In the genomic region with DNA sequence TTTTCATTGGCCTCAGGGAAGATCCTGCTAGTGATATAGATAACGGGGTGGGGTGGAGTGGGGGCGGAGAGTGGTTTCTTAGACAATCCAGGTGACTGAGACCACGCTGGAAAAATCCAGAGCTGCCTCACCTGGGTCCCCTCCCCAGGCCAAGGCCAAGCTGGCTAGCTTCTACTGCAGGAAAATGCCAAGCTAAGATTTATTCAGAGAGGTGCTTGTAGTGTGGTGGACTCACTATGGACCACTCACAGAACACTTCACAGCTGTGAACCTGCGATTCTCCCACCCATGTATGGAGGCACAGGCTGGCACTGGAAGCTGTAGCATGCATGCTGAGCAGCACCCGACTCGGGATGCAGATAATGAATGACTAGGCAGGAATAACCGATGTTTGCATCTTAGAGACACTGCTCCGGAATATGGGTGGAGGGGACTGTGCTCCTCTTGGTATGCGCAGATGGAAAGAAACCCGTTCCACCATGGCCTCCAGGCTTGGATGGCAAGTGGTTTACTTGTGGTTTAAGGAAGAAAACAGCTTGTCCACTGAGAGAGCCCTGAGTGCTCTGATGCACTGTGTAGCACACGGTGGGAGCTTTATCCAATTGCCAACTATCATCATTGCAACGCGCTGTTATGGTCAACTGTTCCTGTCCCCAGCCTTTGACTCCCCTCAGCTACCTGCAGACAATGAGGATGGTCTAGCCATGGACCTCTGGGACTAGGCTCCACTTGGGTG, we compare ENCODE assay signal across 22 mouse cellular contexts. TPM values are rescaled to one million over a fixed set of nuclear protein-coding genes. Genes with fewer than 3 reads are reported as not detected.
DNase-seq lines count a peak whose midpoint lies in the region; ATAC-seq lines count a peak whose summit lies in the region.
"Had no signal": no experiment of that assay in that cellular context is flagged by ENCODE, and none has a peak within 500 bp of the region (broad histone marks: within the 10 kb centered on the region; RNA-seq: fewer than 3 reads in every experiment).

No protein-coding gene starts in this region.

- no peaks in the 10 kb centered on the region for H3K9me3 ChIP-seq in heart, embryonic 12.5 days (replicated peaks)
- no peaks in the 10 kb centered on the region for H3K9me3 ChIP-seq in midbrain, embryonic 11.5 days (ENCODE audit: control insufficient read depth, low read length)
- H3K9me3 ChIP-seq in midbrain, embryonic 16.5 days (replicated peaks; ENCODE audit: control insufficient read depth, low read length, poor library complexity, severe bottlenecking): no peaks in the 10 kb centered on the region
- no peaks in the 10 kb centered on the region for H3K9me3 ChIP-seq in embryonic facial prominence, embryonic 10.5 days
- H3K9me3 ChIP-seq: embryonic facial prominence, embryonic 13.5 days; hindbrain, embryonic 10.5 days; intestine, embryonic 15.5 days; limb, embryonic 12.5 days had no signal

- no peak overlapping the region for H3K9ac ChIP-seq in heart, embryonic 12.5 days
- no peak overlapping the region for H3K9ac ChIP-seq in midbrain, embryonic 11.5 days (ENCODE audit: low read length)
- no peak overlapping the region for H3K9ac ChIP-seq in midbrain, embryonic 16.5 days (ENCODE audit: low read depth, low read length)
- H3K9ac ChIP-seq: embryonic facial prominence, embryonic 13.5 days; intestine, embryonic 15.5 days; limb, embryonic 12.5 days had no signal

- ATAC-seq in heart, embryonic 12.5 days (ENCODE audit: insufficient number of reproducible peaks, low FRiP score): no peak
- no peak for ATAC-seq in midbrain, embryonic 11.5 days (ENCODE audit: low FRiP score)
- ATAC-seq in midbrain, embryonic 16.5 days: no peak

- DNase-seq in cerebellum, adult 18-20 months: peak; percentile 18 to 43
- no peak for DNase-seq in cerebellum, adult 11 months
- peak; percentile 45 for DNase-seq in heart, adult 11 months
- DNase-seq in midbrain, embryonic 11.5 days (ENCODE audit: low spot score, missing footprints): peak; percentile 80
- DNase-seq in embryonic facial prominence, embryonic 10.5 days (ENCODE audit: low spot score): peak; percentile 7
- no peak for DNase-seq in spleen, adult 12 weeks (ENCODE audit: low spot score)
- DNase-seq: adrenal gland, postnatal 14 days; gastrocnemius, postnatal 10 days; heart, postnatal 10 days; kidney, adult 9 months; kidney, postnatal 14 days; lung, adult 18-20 months; lung, postnatal 10 days; thymus, adult 18-20 months; thymus, postnatal 4 days had no signal

- no peak overlapping the region for H3K27ac ChIP-seq in heart, embryonic 12.5 days (ENCODE audit: poor library complexity, severe bottlenecking)
- no peak overlapping the region for H3K27ac ChIP-seq in midbrain, embryonic 11.5 days (ENCODE audit: low read depth, low read length)
- no peak overlapping the region for H3K27ac ChIP-seq in midbrain, embryonic 16.5 days (ENCODE audit: low read length)
- no peak overlapping the region for H3K27ac ChIP-seq in embryonic facial prominence, embryonic 10.5 days (replicated peaks)
- H3K27ac ChIP-seq: embryonic facial prominence, embryonic 13.5 days; hindbrain, embryonic 10.5 days; intestine, embryonic 15.5 days; limb, embryonic 12.5 days had no signal

- peaks cover 75% of the 10 kb centered on the region for H3K27me3 ChIP-seq in heart, embryonic 12.5 days (replicated peaks)
- H3K27me3 ChIP-seq in midbrain, embryonic 11.5 days (ENCODE audit: control insufficient read depth, insufficient read depth, low read length): peaks cover 52% of the 10 kb centered on the region
- H3K27me3 ChIP-seq in midbrain, embryonic 16.5 days (ENCODE audit: control insufficient read depth, insufficient read depth, low read depth, low read length): peaks cover 41% of the 10 kb centered on the region
- peaks cover 66% of the 10 kb centered on the region for H3K27me3 ChIP-seq in embryonic facial prominence, embryonic 10.5 days (replicated peaks; ENCODE audit: low read depth, poor library complexity, severe bottlenecking)

- H3K4me3 ChIP-seq in heart, embryonic 12.5 days: no peak overlapping the region
- no peak overlapping the region for H3K4me3 ChIP-seq in midbrain, embryonic 11.5 days (ENCODE audit: low read depth, low read length)
- H3K4me3 ChIP-seq in midbrain, embryonic 16.5 days (ENCODE audit: low read depth, low read length): no peak overlapping the region
- no peak overlapping the region for H3K4me3 ChIP-seq in embryonic facial prominence, embryonic 10.5 days
- H3K4me3 ChIP-seq: erythroblast, embryonic 14.5 days had no signal

- no peaks in the 10 kb centered on the region for H3K36me3 ChIP-seq in heart, embryonic 12.5 days
- no peaks in the 10 kb centered on the region for H3K36me3 ChIP-seq in midbrain, embryonic 11.5 days (ENCODE audit: control insufficient read depth, insufficient read depth, low read length)
- H3K36me3 ChIP-seq in midbrain, embryonic 16.5 days (ENCODE audit: control insufficient read depth, insufficient read depth, low read length): no peaks in the 10 kb centered on the region
- no peaks in the 10 kb centered on the region for H3K36me3 ChIP-seq in embryonic facial prominence, embryonic 10.5 days (replicated peaks)
- H3K36me3 ChIP-seq: embryonic facial prominence, embryonic 13.5 days; hindbrain, embryonic 10.5 days; intestine, embryonic 15.5 days; limb, embryonic 12.5 days had no signal

- H3K4me2 ChIP-seq in heart, embryonic 12.5 days: no peak overlapping the region
- no peak overlapping the region for H3K4me2 ChIP-seq in midbrain, embryonic 11.5 days
- no peak overlapping the region for H3K4me2 ChIP-seq in midbrain, embryonic 16.5 days (ENCODE audit: low read length)

- WGBS in heart, embryonic 12.5 days: 55% methylated on average over 13 of the region's 13 CpGs
- WGBS in midbrain, embryonic 11.5 days: 62% methylated on average over 13 of the region's 13 CpGs
- WGBS in midbrain, embryonic 16.5 days: 69% methylated on average over 13 of the region's 13 CpGs
- 62% methylated on average over 13 of the region's 13 CpGs for WGBS in embryonic facial prominence, embryonic 10.5 days

- H3K4me1 ChIP-seq in heart, embryonic 12.5 days (replicated peaks): peaks cover 21% of the 10 kb centered on the region
- peaks cover 16% of the 10 kb centered on the region for H3K4me1 ChIP-seq in midbrain, embryonic 11.5 days (ENCODE audit: control insufficient read depth, insufficient read depth, low read length)
- peaks cover 20% of the 10 kb centered on the region for H3K4me1 ChIP-seq in midbrain, embryonic 16.5 days (ENCODE audit: control insufficient read depth, insufficient read depth, low read length)
- peaks cover 24% of the 10 kb centered on the region for H3K4me1 ChIP-seq in embryonic facial prominence, embryonic 10.5 days

RNA-seq across cellular contexts. Expression of gene Kcnk12, which starts 1.6 kb away (rescaled TPM):
- 0.11 and 0.13 TPM in 2 replicates for polyA plus RNA-seq in heart, embryonic 12.5 days (2016; fragmentation: Nextera tagmentation; extraction: Ambion mirVana)
- polyA plus RNA-seq in midbrain, embryonic 11.5 days (2014; fragmentation: Nextera tagmentation; extraction: Ambion mirVana): 0.12 and 0.26 TPM in 2 replicates
- polyA plus RNA-seq in midbrain, embryonic 16.5 days (2015; fragmentation: Nextera tagmentation; extraction: Ambion mirVana): 0.63 and 0.65 TPM in 2 replicates
- polyA plus RNA-seq in embryonic facial prominence, embryonic 10.5 days (2016; fragmentation: Nextera tagmentation; extraction: Ambion mirVana): 0.10 TPM in 1 of 2 replicates, not detected in the other
- polyA plus RNA-seq: embryonic facial prominence, embryonic 13.5 days; intestine, embryonic 15.5 days had no signal

Comparison
In these comparisons a context has a peak if more than half of its experiments do, and no peak if none do; other contexts are left out.
1. DNase-seq: peak in cerebellum, adult 18-20 months (2 of 2), heart, adult 11 months (single experiment), midbrain, embryonic 11.5 days (single experiment) and embryonic facial prominence, embryonic 10.5 days (single experiment); none in cerebellum, adult 11 months (single experiment) and spleen, adult 12 weeks (single experiment).